Mouse (Mus musculus) megakaryocyte, embryonic 14.5 days (primary cell): ENCODE measurements at regions not wholly inside any gene's neighbourhood (a gene's known extent, or its start where the extent isn't known, plus 50 kb on each side); places are given as distances from the start of the nearest gene placed in this dataset.

Source experiments
- H3K27me3 ChIP-seq: replicated peaks from 2 replicates; pipeline ENCODE3; 2012; ENCODE audit warnings: inconsistent platforms
- H3K36me3 ChIP-seq: replicated peaks from 2 replicates; pipeline ENCODE3; 2012; ENCODE audit warnings: low read length, inconsistent platforms, mixed read lengths
- H3K4me1 ChIP-seq: 2 replicates; pipeline ENCODE4 v1.6.1; 2012; ENCODE audit warnings: inconsistent platforms
- H3K4me3 ChIP-seq: replicated peaks from 2 replicates; pipeline ENCODE3; 2012; ENCODE audit warnings: moderate library complexity, mild to moderate bottlenecking, inconsistent platforms
- H3K9me3 ChIP-seq: 2 replicates; pipeline ENCODE4 v1.6.1; 2012; ENCODE audit warnings: inconsistent platforms
- FLI1 ChIP-seq: IDR thresholded peaks from 2 replicates; pipeline ENCODE4 v1.6.1; 2012; ENCODE audit warnings: low read length, inconsistent platforms, mixed read lengths
- GATA1 ChIP-seq: IDR thresholded peaks from 3 replicates; pipeline ENCODE4 v1.6.1; 2012; ENCODE audit warnings: mixed read lengths, low read length, inconsistent platforms, borderline replicate concordance

DNA sequence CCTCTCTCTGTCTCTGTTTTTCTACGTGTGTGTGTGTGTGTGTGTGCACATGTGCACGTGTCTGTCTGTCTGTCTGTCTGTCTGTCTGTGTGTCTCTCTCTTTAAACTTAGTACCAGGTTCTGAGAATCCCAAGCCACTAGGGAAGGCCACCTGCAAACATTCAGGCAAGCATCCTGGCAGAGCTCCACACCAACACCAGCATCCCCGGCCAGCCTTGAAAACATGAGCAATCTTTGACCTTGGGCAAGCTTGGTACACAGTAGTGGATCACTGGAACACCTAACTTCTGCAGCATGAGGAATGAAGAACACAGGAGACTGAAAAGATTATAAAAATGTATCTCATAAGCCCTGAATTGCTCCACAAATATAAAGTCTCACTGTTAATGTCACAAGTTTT lies 359.0 kb upstream of the Smim15 start:
- no peak for TF ChIP-seq FLI1
- no peak for TF ChIP-seq GATA1

DNA sequence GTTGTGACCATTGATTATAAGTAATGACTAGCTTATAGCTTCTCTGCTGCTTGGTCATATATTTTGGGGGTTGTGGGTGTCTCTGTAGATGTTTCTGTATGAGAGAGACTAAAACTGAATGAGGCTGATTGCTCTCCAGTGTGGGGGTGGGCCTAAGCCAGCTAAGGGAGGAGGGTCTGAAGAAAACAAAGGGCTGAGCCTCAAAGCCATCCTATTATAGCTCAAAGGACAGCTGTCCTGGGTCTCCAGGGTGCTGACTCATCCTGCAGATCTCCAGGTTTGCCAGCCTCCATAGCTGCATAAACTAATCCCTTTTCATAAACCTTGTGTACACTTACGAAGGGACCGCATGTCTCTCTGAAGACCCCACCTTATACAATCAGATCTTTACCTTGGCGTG lies 360.3 kb upstream of the Smim15 start:
- Histone ChIP-seq H3K36me3 (no peaks in the 10 kb centered on the region), H3K9me3 (no peaks in the 10 kb centered on the region), H3K4me1 (peaks cover 41% of the 10 kb centered on the region), H3K27me3 (peaks cover 25% of the 10 kb centered on the region), H3K4me3 (no peak overlapping the region)
- TF ChIP-seq GATA1 (no peak), FLI1 (no peak)

More for the DNA sequence above, 359.0 kb upstream of the Smim15 start:
- Histone ChIP-seq H3K27me3 (peaks cover 30% of the 10 kb centered on the region), H3K4me3 (no peak overlapping the region), H3K36me3 (no peaks in the 10 kb centered on the region), H3K4me1 (peaks cover 45% of the 10 kb centered on the region), H3K9me3 (no peaks in the 10 kb centered on the region)

DNA sequence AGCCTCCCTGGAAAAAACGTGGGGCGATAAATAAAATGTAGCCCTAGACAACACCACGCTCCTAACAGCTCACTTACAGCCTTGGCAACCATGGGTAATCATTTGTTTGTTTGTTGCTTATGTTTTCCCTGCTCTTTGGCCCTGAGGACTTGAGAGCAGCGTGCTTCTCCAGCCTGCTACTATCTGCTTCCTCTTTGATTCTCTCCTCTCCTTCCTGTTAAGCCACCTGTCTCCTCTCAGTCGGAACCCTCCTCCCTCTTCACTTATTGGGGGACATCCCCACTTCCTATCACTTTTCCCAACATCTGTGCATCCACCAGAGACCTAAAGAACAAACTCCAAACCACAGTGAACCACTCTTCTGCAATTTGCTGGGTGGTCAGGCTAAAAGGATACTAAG lies 362.5 kb upstream of the Smim15 start:
- TF ChIP-seq FLI1 (no peak), GATA1 (no peak)
- no peaks in the 10 kb centered on the region for H3K36me3 ChIP-seq
- peaks cover 39% of the 10 kb centered on the region for H3K4me1 ChIP-seq
- H3K4me3 ChIP-seq: no peak overlapping the region
- peaks cover 29% of the 10 kb centered on the region for H3K27me3 ChIP-seq
- no peaks in the 10 kb centered on the region for H3K9me3 ChIP-seq

DNA sequence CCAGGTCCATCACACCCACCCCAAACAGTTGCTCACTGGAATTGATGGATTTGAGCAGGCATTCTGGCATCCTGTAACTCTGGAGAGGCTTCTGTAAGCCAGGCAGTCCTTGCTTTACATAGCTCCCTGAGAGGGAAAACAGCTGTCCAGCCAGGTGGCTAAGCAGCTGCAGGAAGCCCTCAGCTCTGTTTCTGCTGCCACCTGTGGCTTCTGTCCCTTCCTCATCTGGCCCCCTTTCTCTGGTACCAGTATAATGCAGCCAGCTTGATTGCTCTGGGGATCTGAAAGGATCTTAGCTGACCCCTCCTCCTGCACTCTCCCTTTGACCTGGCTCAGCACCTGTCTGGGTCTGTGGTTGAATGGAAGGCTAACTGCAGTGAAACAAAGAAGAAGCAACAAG lies 365.4 kb upstream of the Smim15 start:
- no peak overlapping the region for H3K4me3 ChIP-seq
- H3K9me3 ChIP-seq: no peaks in the 10 kb centered on the region
- H3K4me1 ChIP-seq: peaks cover 39% of the 10 kb centered on the region
- TF ChIP-seq FLI1: no peak
- no peak for TF ChIP-seq GATA1
- H3K27me3 ChIP-seq: peaks cover 29% of the 10 kb centered on the region
- no peaks in the 10 kb centered on the region for H3K36me3 ChIP-seq

DNA sequence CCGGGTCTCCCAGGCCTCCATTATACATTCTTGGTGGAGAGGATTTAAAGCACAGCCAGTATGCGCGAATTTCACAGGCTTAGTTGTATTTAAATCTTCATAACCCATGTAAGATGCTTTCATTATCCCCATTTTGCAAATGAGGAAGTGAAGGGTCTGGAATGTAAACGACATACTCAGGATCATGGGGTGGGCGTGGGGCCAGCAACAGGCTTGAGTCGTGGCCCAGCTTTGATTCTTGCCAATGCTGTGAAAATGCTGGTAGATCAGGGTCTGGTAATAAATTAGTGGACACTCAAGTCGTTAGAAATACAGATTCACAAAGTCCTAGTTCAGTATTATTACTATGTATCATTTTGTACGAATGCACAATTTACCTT lies 367.2 kb upstream of the Smim15 start:
- peaks cover 31% of the 10 kb centered on the region for H3K4me1 ChIP-seq
- H3K36me3 ChIP-seq: no peaks in the 10 kb centered on the region
- peaks cover 37% of the 10 kb centered on the region for H3K27me3 ChIP-seq
- no peak overlapping the region for H3K4me3 ChIP-seq
- no peak for TF ChIP-seq FLI1
- TF ChIP-seq GATA1: no peak
- no peaks in the 10 kb centered on the region for H3K9me3 ChIP-seq

DNA sequence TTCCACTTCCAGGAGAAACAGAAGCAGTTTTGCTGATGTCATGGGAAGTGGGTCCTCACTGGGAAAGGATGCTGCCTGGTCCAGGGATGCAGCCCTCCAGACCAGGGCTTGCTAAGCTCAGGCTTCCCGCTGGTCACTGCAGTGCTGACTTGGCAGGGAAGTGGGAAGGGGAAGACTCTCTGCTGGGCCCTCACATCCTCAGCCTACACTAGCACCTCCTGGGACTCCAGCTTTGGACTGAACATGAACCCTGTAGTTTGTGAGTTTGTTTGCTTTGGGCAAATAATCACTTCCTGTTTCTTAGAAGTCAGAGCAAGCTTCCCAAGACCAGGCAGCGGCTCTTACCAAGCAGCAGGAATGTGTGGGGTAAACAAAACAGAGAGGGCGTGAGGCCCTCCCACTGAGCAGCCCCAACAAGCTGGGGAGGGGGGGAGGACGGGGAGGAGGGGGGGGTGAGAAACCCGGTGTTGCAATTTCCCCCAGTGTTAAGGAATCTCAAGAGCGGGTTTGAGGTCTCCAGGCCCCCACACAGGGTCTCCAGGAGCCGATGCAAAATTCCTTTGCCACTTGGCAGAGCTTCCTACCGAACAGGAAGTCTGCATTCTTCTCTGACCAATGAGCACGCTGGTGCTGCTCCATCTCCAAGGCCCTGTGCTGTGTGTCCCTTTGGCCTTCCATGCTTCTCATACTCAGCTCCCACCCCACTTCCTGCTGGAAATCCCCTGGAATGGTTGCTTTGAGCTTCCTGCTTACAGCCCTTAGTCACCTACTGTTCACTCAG lies 367.7 kb upstream of the Smim15 start:
- H3K4me1 ChIP-seq: peaks cover 28% of the 10 kb centered on the region

DNA sequence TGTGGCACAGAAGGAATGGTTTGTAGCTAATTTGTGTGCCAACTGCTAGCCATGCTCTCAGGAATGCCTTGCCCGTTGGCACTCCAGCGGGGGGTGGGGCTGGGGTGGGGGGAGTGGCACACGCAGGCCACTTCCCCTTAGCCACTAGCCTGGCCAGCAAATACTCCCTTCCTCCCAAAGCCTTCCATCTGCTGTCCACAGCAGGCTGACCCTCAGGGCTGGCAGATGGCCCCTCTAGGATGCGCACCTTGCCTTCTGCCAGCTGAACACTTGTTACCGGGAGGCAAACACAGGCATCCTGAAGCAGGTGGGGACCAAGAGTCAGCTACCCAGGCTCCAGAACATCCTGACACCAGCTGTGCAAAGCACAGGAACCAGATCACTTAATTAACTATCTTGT lies 372.1 kb upstream of the Smim15 start:
- H3K36me3 ChIP-seq: no peaks in the 10 kb centered on the region
- no peak overlapping the region for H3K4me3 ChIP-seq
- no peaks in the 10 kb centered on the region for H3K9me3 ChIP-seq
- H3K27me3 ChIP-seq: peaks cover 52% of the 10 kb centered on the region
- H3K4me1 ChIP-seq: peaks cover 36% of the 10 kb centered on the region
- no peak for TF ChIP-seq GATA1
- TF ChIP-seq FLI1: no peak

More for the DNA sequence above, 367.7 kb upstream of the Smim15 start:
- Histone ChIP-seq H3K36me3 (no peaks in the 10 kb centered on the region), H3K9me3 (no peaks in the 10 kb centered on the region), H3K27me3 (peaks cover 35% of the 10 kb centered on the region), H3K4me3 (no peak overlapping the region)
- TF ChIP-seq FLI1 (no peak), GATA1 (no peak)

DNA sequence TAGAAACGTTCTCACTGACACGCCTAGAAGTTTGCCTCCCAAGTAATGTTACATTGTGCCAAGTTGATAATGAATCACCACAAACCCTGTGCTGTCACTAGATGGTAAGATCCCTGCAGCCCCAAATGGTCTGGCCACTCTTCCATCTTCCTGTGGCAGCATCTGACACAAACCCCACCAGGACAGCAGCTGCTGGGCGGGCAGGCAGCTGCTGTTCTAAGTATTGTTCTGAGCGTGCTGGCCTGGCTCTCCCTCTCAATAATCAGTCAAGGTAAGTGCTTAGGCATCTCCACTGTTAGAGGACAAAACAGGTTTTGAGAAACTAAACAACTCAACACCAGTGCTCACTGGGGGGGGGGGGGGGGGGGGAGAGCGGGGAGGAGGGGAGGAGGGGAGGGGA lies 375.7 kb upstream of the Smim15 start:
- TF ChIP-seq GATA1 (no peak), FLI1 (no peak)
- Histone ChIP-seq H3K4me3 (no peak overlapping the region), H3K36me3 (no peaks in the 10 kb centered on the region), H3K4me1 (peaks cover 29% of the 10 kb centered on the region), H3K9me3 (no peaks in the 10 kb centered on the region), H3K27me3 (peaks cover 70% of the 10 kb centered on the region)

DNA sequence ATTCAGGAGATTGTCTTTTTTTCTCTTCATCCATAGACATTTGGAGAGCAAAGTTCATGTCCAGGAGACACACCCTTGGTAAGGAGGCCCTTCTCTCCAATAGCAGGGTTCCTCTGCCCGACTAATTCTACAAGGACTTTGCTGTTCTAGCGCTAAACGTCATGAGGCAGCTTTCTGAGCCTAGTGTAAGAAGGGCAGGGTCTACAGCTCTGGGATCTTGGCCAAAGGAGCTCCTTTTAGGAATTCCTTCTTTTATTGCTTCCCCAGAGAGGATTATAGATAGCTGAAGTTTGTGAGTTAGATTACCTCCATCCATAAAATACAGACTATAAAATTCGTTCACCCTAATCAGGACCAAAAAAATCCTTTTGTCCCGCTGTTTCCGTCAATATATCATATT lies 378.5 kb upstream of the Smim15 start:
- no peak for TF ChIP-seq GATA1
- no peak for TF ChIP-seq FLI1
- H3K4me1 ChIP-seq: peaks cover 27% of the 10 kb centered on the region; the same call in 1 of the 2 replicates

DNA sequence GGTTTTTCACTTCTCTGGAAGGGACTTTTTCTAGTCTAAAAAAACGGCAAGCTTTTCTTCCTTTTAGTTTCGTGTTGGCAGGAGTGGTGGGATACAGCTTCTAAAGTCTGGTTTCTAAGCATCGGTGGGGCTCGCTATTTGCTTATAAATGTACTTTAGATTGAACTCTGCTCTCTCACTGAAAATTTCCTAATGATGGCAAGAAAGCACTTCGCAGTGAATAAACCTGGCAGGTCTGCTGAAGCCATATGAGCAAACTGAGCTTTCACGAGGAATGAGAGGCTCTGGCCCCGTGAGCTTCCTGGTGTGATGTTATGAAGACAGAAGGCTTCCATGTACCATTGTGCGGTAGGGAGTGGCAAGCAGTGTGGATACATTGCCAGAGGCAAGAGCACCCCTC lies 380.0 kb upstream of the Smim15 start:
- Histone ChIP-seq H3K27me3 (peaks cover 50% of the 10 kb centered on the region), H3K4me3 (no peak overlapping the region), H3K9me3 (no peaks in the 10 kb centered on the region), H3K36me3 (no peaks in the 10 kb centered on the region), H3K4me1 (peaks cover 23% of the 10 kb centered on the region)
- TF ChIP-seq FLI1: no peak
- TF ChIP-seq GATA1: no peak

More for the DNA sequence above, 378.5 kb upstream of the Smim15 start:
- Histone ChIP-seq H3K4me3 (no peak overlapping the region), H3K36me3 (no peaks in the 10 kb centered on the region), H3K27me3 (peaks cover 61% of the 10 kb centered on the region), H3K9me3 (no peaks in the 10 kb centered on the region)
